Mouse (Mus musculus) kidney, adult 2 months (tissue): Measurements from ENCODE around the gene Atl2. TPM values are rescaled to one million over a fixed set of nuclear protein-coding genes. Genes with fewer than 3 reads are reported as not detected.

ENCODE experiments used
- DNase-seq: peaks from one replicate; pipeline ENCODE4 v3.0.0; 2021
- H3K27ac ChIP-seq: fragments of 200-500 bp; 2 replicates; pipeline ENCODE4 v1.5.1; 2012; ENCODE audit warnings: low read depth, low read length, control low read depth, inconsistent platforms; ENCODE audit not compliant: insufficient read depth
- H3K27me3 ChIP-seq: fragments of 200-500 bp; replicated peaks from 2 replicates; pipeline ENCODE4 v1.6.1; 2012; ENCODE audit warnings: mild to moderate bottlenecking, moderate library complexity, low read length, inconsistent platforms; ENCODE audit not compliant: control insufficient read depth, insufficient read depth
- H3K36me3 ChIP-seq: fragments of 200-500 bp; 2 replicates; pipeline ENCODE4 v1.6.1; 2012; ENCODE audit warnings: mild to moderate bottlenecking, moderate library complexity, low read length, inconsistent platforms; ENCODE audit not compliant: control insufficient read depth, insufficient read depth
- H3K4me1 ChIP-seq: fragments of 200-500 bp; 2 replicates; pipeline ENCODE4 v1.6.1; 2011; ENCODE audit warnings: low read length; ENCODE audit not compliant: control insufficient read depth, insufficient read depth
- H3K4me3 ChIP-seq: fragments of 200-500 bp; 2 replicates; pipeline ENCODE4 v1.5.1; 2011; ENCODE audit warnings: mild to moderate bottlenecking, low read depth, low read length, control low read depth; ENCODE audit not compliant: insufficient read depth
- CTCF ChIP-seq: fragments of 200-500 bp; conservative IDR thresholded peaks from 2 replicates; pipeline ENCODE4 v1.5.1; 2011; ENCODE audit warnings: low read depth, mild to moderate bottlenecking, control low read depth, low read length, moderate library complexity, mixed read lengths; ENCODE audit not compliant: insufficient read depth, insufficient read length
- POLR2A ChIP-seq: fragments of 200-500 bp; IDR thresholded peaks from one replicate; pipeline ENCODE4 v1.6.1; 2011; ENCODE audit warnings: low read depth, low read length, control low read depth
- WGBS: fragments of 180-500 bp; shearing (Covaris S2); methylation state at CpG from one replicate; pipeline ENCODE4 v1.1.7; 2018; 5-methylcytosine and 5-hydroxymethylcytosine counted together
- polyA plus RNA-seq: library from polyadenylated mRNA; depleted of rRNA; stranded (reverse); fragments of >200 nt; gene quantifications from 2 replicates; pipeline ENCODE4 v1.2.3, GENCODE M21; 2012

Gene Atl2
- polyA plus RNA-seq, 1 experiment = 18.0 TPM

- no peak for DNase-seq
- Histone ChIP-seq H3K4me1 (peaks cover 9% of the 10 kb centered on the region; the same call in 1 of the 2 replicates), H3K36me3 (no peaks in the 10 kb centered on the region), H3K27ac (no peak overlapping the region), H3K27me3 (no peaks in the 10 kb centered on the region; the same call in 1 of the 2 replicates), H3K4me3 (no peak overlapping the region)
- 82% methylated on average over 3 of the region's 3 CpGs for WGBS
- TF ChIP-seq POLR2A (no peak), CTCF (no peak)
Measured at GRCm38 (mm10) chr17:79897666-79898065, 1.7 kb upstream of the Atl2 start.

GRCm38 (mm10) chr17:79894971-79895882 is 696 bp downstream of the Atl2 start:
- Histone ChIP-seq H3K36me3 (no peaks in the 10 kb centered on the region), H3K4me3 (peak overlapping the region; percentile 99), H3K27me3 (no peaks in the 10 kb centered on the region; the same call in 1 of the 2 replicates), H3K27ac (peak overlapping the region; percentile 93), H3K4me1 (peaks cover 10% of the 10 kb centered on the region)
- WGBS = under 1% methylated on average over 100 of the region's 100 CpGs
- TF ChIP-seq POLR2A (no peak), CTCF (0 out of 2 replicates have a peak, but pooled peaks have one; percentile 27)
- peak; percentile 73 for DNase-seq

DNA sequence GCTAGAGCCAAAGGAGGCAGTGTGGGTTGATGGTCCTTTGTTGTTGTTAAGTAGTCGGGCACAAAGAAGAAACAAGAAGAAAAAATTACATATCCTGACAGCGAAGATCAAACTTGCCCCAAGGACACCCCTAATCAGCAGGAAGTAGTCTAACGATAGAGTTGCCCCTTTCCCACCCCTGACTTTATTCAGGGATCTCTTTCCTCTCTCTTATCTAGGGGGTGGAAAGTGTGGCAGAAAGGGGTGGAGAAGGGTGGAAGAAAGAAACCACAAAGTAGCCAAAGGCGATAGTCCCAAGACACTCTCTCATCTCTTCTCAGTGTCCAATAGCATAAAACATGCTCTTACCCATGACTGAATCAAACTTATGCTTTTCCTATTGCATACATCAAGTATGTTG is 1.9 kb downstream of the Atl2 start:
- DNase-seq = no peak
- H3K4me3 ChIP-seq = no peak overlapping the region
- no peaks in the 10 kb centered on the region; the same call in 1 of the 2 replicates for H3K27me3 ChIP-seq
- no peak for TF ChIP-seq CTCF
- TF ChIP-seq POLR2A = no peak
- H3K36me3 ChIP-seq = no peaks in the 10 kb centered on the region
- H3K27ac ChIP-seq = no peak overlapping the region
- WGBS = 56% methylated on average over 4 of the region's 4 CpGs
- H3K4me1 ChIP-seq = peaks cover 13% of the 10 kb centered on the region

GRCm38 (mm10) chr17:79891944-79892343 is 4.0 kb downstream of the Atl2 start:
- Histone ChIP-seq H3K27me3 (no peaks in the 10 kb centered on the region), H3K4me3 (no peak overlapping the region), H3K4me1 (peaks cover 16% of the 10 kb centered on the region), H3K27ac (no peak overlapping the region), H3K36me3 (no peaks in the 10 kb centered on the region)
- TF ChIP-seq CTCF = no peak; the same call in 1 of the 2 replicates
- no peak for TF ChIP-seq POLR2A
- no peak for DNase-seq
- 52% methylated on average over 7 of the region's 7 CpGs for WGBS

DNA sequence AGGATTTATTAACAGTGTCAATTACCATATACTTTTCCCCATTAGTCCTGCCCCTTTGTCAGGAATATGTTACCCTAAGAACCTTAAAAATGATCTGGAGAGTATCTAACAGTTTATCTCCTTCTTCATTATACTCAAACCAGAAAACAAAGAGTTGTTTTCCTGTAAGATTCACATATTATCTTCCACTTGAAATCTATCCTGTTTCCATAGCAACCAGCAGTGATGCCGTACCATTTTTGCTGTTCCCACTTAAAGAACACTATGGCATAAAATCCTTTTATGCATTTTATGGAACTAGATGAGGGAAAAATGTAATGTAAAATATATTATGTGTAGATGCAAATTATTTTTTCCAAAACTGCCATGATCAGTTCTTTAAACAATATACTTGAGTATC is 8.0 kb downstream of the Atl2 start:
- 73% methylated on average over 1 of the region's 1 CpGs for WGBS
- H3K4me3 ChIP-seq = no peak overlapping the region

DNA sequence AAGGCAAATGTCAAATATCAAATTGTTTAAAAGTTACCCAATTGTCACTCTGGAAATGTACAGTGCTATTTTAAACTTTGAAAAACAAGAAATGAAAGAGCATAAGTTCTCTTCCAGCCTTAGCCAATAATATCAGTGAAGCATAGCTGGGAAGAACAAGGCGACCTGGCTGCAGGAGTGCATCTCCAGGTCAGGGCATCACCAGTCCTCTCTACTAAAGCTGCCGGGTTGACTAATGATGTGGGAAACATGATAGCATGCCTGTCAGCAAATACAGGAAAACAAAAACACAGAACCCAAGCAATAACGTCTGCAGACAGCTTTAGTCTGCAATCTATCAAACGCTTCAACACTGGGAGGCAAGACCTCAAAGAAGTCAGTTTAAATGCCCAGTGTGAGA is 12.7 kb downstream of the Atl2 start:
- Histone ChIP-seq H3K4me1 (0 out of 2 replicates have a peak, but pooled peaks cover 5% of the 10 kb centered on the region), H3K4me3 (no peak overlapping the region), H3K27me3 (no peaks in the 10 kb centered on the region), H3K36me3 (no peaks in the 10 kb centered on the region), H3K27ac (no peak overlapping the region)
- DNase-seq = no peak
- TF ChIP-seq CTCF (no peak), POLR2A (no peak)
- WGBS = 20% methylated on average over 4 of the region's 4 CpGs

More for the DNA sequence above, 8.0 kb downstream of the Atl2 start:
- peaks cover 12% of the 10 kb centered on the region for H3K4me1 ChIP-seq
- no peak overlapping the region for H3K27ac ChIP-seq
- no peaks in the 10 kb centered on the region for H3K27me3 ChIP-seq
- no peak for DNase-seq
- H3K36me3 ChIP-seq = no peaks in the 10 kb centered on the region
- TF ChIP-seq POLR2A = no peak
- TF ChIP-seq CTCF = no peak

DNA sequence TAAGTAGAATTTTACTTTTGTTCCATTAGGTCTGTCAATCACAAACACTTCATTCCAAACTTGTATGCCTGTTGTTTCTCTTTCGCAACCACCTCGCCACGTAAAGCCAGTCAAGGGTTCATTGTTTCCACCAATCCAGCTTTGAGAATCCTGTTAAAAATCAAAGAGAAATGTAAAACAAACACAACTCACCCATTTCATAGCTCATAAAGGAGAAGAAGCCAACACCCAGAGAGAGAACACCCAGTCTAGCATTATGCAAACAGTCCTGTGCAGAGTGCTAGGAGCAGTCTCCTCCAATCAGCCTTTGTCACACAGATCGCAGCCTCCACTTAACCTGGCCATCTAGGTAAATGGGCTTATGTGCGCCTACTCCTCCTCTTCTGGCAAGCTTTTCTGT is 30.9 kb downstream of the Atl2 start:
- TF ChIP-seq POLR2A (no peak), CTCF (no peak)
- DNase-seq = no peak
- WGBS = 82% methylated on average over 5 of the region's 5 CpGs
- Histone ChIP-seq H3K27me3 (no peaks in the 10 kb centered on the region), H3K27ac (no peak overlapping the region), H3K36me3 (peaks cover 4% of the 10 kb centered on the region; the same call in 1 of the 2 replicates), H3K4me3 (no peak overlapping the region), H3K4me1 (no peaks in the 10 kb centered on the region)
